Mouse (Mus musculus) myocyte (in vitro differentiated cells): Measurements from ENCODE around the gene Igdcc3. TPM values are rescaled to one million over a fixed set of nuclear protein-coding genes. Genes with fewer than 3 reads are reported as not detected.

Source experiments
- H3K27me3 ChIP-seq: one replicate; pipeline ENCODE4 v1.6.1; 2011; ENCODE audit not compliant: control insufficient read depth, insufficient read depth, insufficient read length
- H3K36me3 ChIP-seq: one replicate; pipeline ENCODE4 v1.6.1; 2011; ENCODE audit not compliant: control insufficient read depth, insufficient read depth
- H3K4me2 ChIP-seq: one replicate; pipeline ENCODE4 v1.6.1; 2011; ENCODE audit warnings: low read depth, control low read depth
- H3K4me3 ChIP-seq: one replicate; pipeline ENCODE4 v1.5.1; 2011; ENCODE audit warnings: mild to moderate bottlenecking, control low read depth, moderate library complexity
- H3K79me2 ChIP-seq: one replicate; pipeline ENCODE4 v1.6.1; 2011; ENCODE audit not compliant: control insufficient read depth, insufficient read depth
- H3ac ChIP-seq: one replicate; pipeline ENCODE4 v1.6.1; 2011; ENCODE audit not compliant: control insufficient read depth, insufficient read length
- CEBPB ChIP-seq: IDR thresholded peaks from 2 replicates; pipeline ENCODE4 v1.6.1; 2011; ENCODE audit warnings: mild to moderate bottlenecking, moderate library complexity; ENCODE audit not compliant: poor library complexity, insufficient read depth, severe bottlenecking
- E2F4 ChIP-seq: IDR thresholded peaks from one replicate; pipeline ENCODE4 v1.6.1; 2011; ENCODE audit warnings: mild to moderate bottlenecking, control low read depth, moderate library complexity; ENCODE audit not compliant: insufficient read depth
- MAX ChIP-seq: IDR thresholded peaks from one replicate; pipeline ENCODE4 v1.6.1; 2011; ENCODE audit warnings: low read depth, mild to moderate bottlenecking, control low read depth
- MYOD1 ChIP-seq, 3 experiments: IDR thresholded peaks; one replicate each; pipeline ENCODE4 v1.6.1; 2011; ENCODE audit warnings: control low read depth in 2 of 3, low read depth in 2 of 3, mild to moderate bottlenecking in 2 of 3, moderate library complexity in 1 of 3; ENCODE audit not compliant: insufficient read length in 2 of 3, control insufficient read depth in 1 of 3
- MYOG ChIP-seq, 3 experiments: IDR thresholded peaks; one replicate each; pipeline ENCODE4 v1.6.1; 2011; ENCODE audit warnings: control low read depth in 2 of 3, low read depth in 2 of 3, mild to moderate bottlenecking in 2 of 3; ENCODE audit not compliant: insufficient read length in 2 of 3, control insufficient read depth in 1 of 3, insufficient read depth in 1 of 3
- POLR2A ChIP-seq: IDR thresholded peaks from one replicate; pipeline ENCODE4 v1.6.1; 2011; ENCODE audit warnings: low read depth, mild to moderate bottlenecking, control low read depth, moderate library complexity; ENCODE audit not compliant: insufficient read length
- REST ChIP-seq: IDR thresholded peaks from one replicate; pipeline ENCODE4 v1.6.1; 2011; ENCODE audit warnings: mild to moderate bottlenecking, control low read depth, moderate library complexity; ENCODE audit not compliant: insufficient read depth, insufficient read length
- SRF ChIP-seq: IDR thresholded peaks from one replicate; pipeline ENCODE4 v1.6.1; 2011; ENCODE audit warnings: low read depth; ENCODE audit not compliant: control insufficient read depth, insufficient read length
- TCF12 ChIP-seq: IDR thresholded peaks from one replicate; pipeline ENCODE4 v1.6.1; 2011; ENCODE audit warnings: mild to moderate bottlenecking, control low read depth; ENCODE audit not compliant: poor library complexity, insufficient read depth, severe bottlenecking
- TCF3 ChIP-seq: IDR thresholded peaks from one replicate; pipeline ENCODE4 v1.6.1; 2011; ENCODE audit warnings: low read depth, control low read depth; ENCODE audit not compliant: insufficient read length
- USF1 ChIP-seq: IDR thresholded peaks from one replicate; pipeline ENCODE4 v1.6.1; 2011; ENCODE audit warnings: low read depth, mild to moderate bottlenecking, control low read depth, moderate library complexity
- polyA plus RNA-seq: library from polyadenylated mRNA; unstranded; fragments of >200 nt; fragmentation: generic; extraction: Trizol; gene quantifications from one replicate; pipeline ENCODE4 v1.2.1, GENCODE M21; 2012; ENCODE audit warnings: missing spikeins

Igdcc3 gene
- polyA plus RNA-seq, 1 experiment: not detected

- H3K4me3 ChIP-seq: no peak overlapping the region
- peak overlapping the region; percentile 58 for H3K4me2 ChIP-seq
- H3K79me2 ChIP-seq: no peaks in the 10 kb centered on the region
- H3K36me3 ChIP-seq: no peaks in the 10 kb centered on the region
- no peak overlapping the region for H3ac ChIP-seq
- TF ChIP-seq MYOD1 (IDR thresholded peaks at IDR 0.05; ENCODE audit: control insufficient read depth in 1 of 3, insufficient read length in 2 of 3, low read depth in 2 of 3) (peak in 1 of 3 experiments; percentile 26), MYOG (IDR thresholded peaks at IDR 0.05; ENCODE audit: control insufficient read depth in 1 of 3, insufficient read depth in 1 of 3, insufficient read length in 2 of 3, low read depth in 2 of 3) (no peak), SRF (no peak), USF1 (no peak), POLR2A (peak; percentile 16), TCF3 (no peak), TCF12 (no peak)
- H3K27me3 ChIP-seq: no peaks in the 10 kb centered on the region
Observed at GRCm38 (mm10) chr9:65195621-65195981, 54.6 kb downstream of the Igdcc3 start.

- Histone ChIP-seq H3K4me3 (no peak overlapping the region), H3K4me2 (peak overlapping the region; percentile 62)
- TF ChIP-seq E2F4: no peak
- no peak for TF ChIP-seq REST
- peak; percentile 63 for TF ChIP-seq POLR2A
- 0 out of 2 replicates have a peak, but pooled peaks have one; percentile 22 for TF ChIP-seq CEBPB
Observed at GRCm38 (mm10) chr9:65195982-65196737, 55.2 kb downstream of the Igdcc3 start.

GRCm38 (mm10) chr9:65196738-65197569 lies 56.0 kb downstream of the Igdcc3 start:
- Histone ChIP-seq H3K27me3 (no peaks in the 10 kb centered on the region), H3K4me3 (no peak overlapping the region), H3K4me2 (peak overlapping the region; percentile 62), H3K79me2 (no peaks in the 10 kb centered on the region), H3K36me3 (no peaks in the 10 kb centered on the region), H3ac (no peak overlapping the region)
- TF ChIP-seq MAX: no peak

More at GRCm38 (mm10) chr9:65195982-65196737, 55.2 kb downstream of the Igdcc3 start:
- Histone ChIP-seq H3ac (no peak overlapping the region), H3K36me3 (no peaks in the 10 kb centered on the region), H3K79me2 (no peaks in the 10 kb centered on the region), H3K27me3 (no peaks in the 10 kb centered on the region)

GRCm38 (mm10) chr9:65197826-65198225 lies 56.8 kb downstream of the Igdcc3 start:
- H3K4me2 ChIP-seq: no peak overlapping the region
- TF ChIP-seq TCF3: no peak
- TF ChIP-seq POLR2A: peak; percentile 24
- no peaks in the 10 kb centered on the region for H3K36me3 ChIP-seq
- no peak overlapping the region for H3ac ChIP-seq
- no peaks in the 10 kb centered on the region for H3K79me2 ChIP-seq
- H3K4me3 ChIP-seq: no peak overlapping the region
- no peaks in the 10 kb centered on the region for H3K27me3 ChIP-seq

- no peak for TF ChIP-seq TCF3
- TF ChIP-seq TCF12: no peak
- TF ChIP-seq REST: no peak
- no peak for TF ChIP-seq SRF
- no peak for TF ChIP-seq MYOG (IDR thresholded peaks at IDR 0.05; ENCODE audit: control insufficient read depth in 1 of 3, insufficient read depth in 1 of 3, insufficient read length in 2 of 3, low read depth in 2 of 3)
- H3ac ChIP-seq: no peak overlapping the region
- no peak overlapping the region for H3K4me3 ChIP-seq
- H3K4me2 ChIP-seq: peak overlapping the region; percentile 82
- no peaks in the 10 kb centered on the region for H3K79me2 ChIP-seq
- no peaks in the 10 kb centered on the region for H3K36me3 ChIP-seq
- H3K27me3 ChIP-seq: no peaks in the 10 kb centered on the region
Observed at GRCm38 (mm10) chr9:65199723-65200122, 58.7 kb downstream of the Igdcc3 start.

- peak overlapping the region; percentile 82 for H3K4me2 ChIP-seq
- TF ChIP-seq MYOD1 (IDR thresholded peaks at IDR 0.05; ENCODE audit: control insufficient read depth in 1 of 3, insufficient read length in 2 of 3, low read depth in 2 of 3) (no peak), CEBPB (peak; percentile 95)
- no peak overlapping the region for H3ac ChIP-seq
- no peaks in the 10 kb centered on the region for H3K27me3 ChIP-seq
- H3K36me3 ChIP-seq: no peaks in the 10 kb centered on the region
- no peak overlapping the region for H3K4me3 ChIP-seq
- no peaks in the 10 kb centered on the region for H3K79me2 ChIP-seq
Observed at GRCm38 (mm10) chr9:65200606-65201005, 59.6 kb downstream of the Igdcc3 start.
